Mouse (Mus musculus) thymus, adult 2 months (tissue): ENCODE data around the gene Ccl12.

Experiments used
- CTCF ChIP-seq: fragments of 200-500 bp; IDR thresholded peaks from 2 replicates; pipeline ENCODE4 v1.5.1; 2012; ENCODE audit warnings: mild to moderate bottlenecking, control low read depth, low read length, moderate library complexity, borderline replicate concordance; ENCODE audit not compliant: control insufficient read depth, poor library complexity, insufficient read depth; ENCODE audit errors: extremely low read depth
- POLR2A ChIP-seq: fragments of 200-500 bp; IDR thresholded peaks from 2 replicates; pipeline ENCODE4 v1.6.1; 2012; ENCODE audit warnings: mild to moderate bottlenecking, low read length, control low read depth, moderate library complexity; ENCODE audit not compliant: control insufficient read depth, poor library complexity, insufficient read depth; ENCODE audit errors: extremely low read depth

- no peak for TF ChIP-seq CTCF
- TF ChIP-seq POLR2A = no peak
These were observed 28.0 kb upstream of the Ccl12 start for GRCm38 (mm10) chr11:82073686-82074085.
